Mouse (Mus musculus) gastrocnemius, postnatal 36 days (tissue): ENCODE measurements around the gene Cpa4. TPM values are rescaled to one million over a fixed set of nuclear protein-coding genes. Genes with fewer than 3 reads are reported as not detected.

Source experiments
- DNase-seq, 2 experiments: peaks; one replicate each; pipeline ENCODE4 v3.0.0; 2022
- intact Hi-C: fragments of 180-260 bp; cut with DNase I; formaldehyde crosslinking; loops from one replicate; pipeline ENCODE4 v1.15.1; 2025
- total RNA-seq, 2 experiments: library from RNA; stranded (reverse); gene quantifications; 2 replicates each; pipeline ENCODE4 v1.2.3; 2021

Gene Cpa4
- total RNA-seq, 2 experiments from 2014 or later = not detected

DNA sequence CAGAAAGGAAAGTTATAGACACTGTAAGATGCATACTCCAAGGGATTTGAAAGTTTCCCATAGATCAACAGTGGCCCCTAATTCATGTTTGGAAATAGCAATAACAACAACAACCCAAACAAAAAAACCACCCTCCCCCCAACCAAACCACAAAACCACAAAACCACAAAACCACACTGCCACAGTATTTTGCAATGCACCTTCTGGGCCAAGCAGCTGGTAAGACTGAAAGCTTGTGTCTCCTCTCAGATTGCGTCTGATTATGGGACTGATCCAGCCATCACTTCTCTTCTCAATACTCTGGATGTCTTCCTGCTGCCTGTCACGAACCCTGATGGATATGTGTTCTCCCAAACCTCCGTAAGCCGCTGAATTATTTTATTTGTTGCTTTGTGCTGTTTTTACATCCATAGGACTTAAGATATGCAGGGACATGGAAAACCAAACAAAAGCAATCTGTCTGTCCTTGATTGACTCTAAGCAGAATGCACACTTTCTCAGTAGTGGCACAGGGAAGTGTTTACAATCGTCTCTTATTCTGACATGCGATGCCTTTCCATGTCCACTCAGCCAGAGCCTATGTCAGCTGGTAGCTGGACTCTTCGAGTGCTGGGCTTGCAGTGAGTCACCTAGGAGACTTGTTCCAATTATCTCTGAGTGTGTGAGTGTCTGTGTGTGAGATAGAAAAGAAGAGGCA lies 17.5 kb upstream of the Cpa4 start:
- DNase-seq = no peak
- intact Hi-C loops = no loop called here

DNA sequence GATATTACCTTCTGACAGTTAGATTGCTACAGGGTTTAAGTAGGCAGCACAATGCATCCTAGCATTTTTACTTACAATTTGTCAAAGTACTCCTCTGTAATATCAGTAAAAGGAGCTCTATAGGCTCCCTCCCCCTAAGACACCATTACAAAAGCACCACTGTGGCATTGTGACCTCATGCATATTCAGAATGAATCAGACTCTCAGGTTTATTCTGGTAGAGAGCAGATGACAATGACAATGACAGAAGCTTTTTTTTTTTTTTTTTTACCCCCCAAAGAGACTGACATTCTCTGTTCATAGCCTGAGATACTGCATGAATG lies 17.0 kb upstream of the Cpa4 start:
- intact Hi-C loops = no loop called here
- DNase-seq = no peak

DNA sequence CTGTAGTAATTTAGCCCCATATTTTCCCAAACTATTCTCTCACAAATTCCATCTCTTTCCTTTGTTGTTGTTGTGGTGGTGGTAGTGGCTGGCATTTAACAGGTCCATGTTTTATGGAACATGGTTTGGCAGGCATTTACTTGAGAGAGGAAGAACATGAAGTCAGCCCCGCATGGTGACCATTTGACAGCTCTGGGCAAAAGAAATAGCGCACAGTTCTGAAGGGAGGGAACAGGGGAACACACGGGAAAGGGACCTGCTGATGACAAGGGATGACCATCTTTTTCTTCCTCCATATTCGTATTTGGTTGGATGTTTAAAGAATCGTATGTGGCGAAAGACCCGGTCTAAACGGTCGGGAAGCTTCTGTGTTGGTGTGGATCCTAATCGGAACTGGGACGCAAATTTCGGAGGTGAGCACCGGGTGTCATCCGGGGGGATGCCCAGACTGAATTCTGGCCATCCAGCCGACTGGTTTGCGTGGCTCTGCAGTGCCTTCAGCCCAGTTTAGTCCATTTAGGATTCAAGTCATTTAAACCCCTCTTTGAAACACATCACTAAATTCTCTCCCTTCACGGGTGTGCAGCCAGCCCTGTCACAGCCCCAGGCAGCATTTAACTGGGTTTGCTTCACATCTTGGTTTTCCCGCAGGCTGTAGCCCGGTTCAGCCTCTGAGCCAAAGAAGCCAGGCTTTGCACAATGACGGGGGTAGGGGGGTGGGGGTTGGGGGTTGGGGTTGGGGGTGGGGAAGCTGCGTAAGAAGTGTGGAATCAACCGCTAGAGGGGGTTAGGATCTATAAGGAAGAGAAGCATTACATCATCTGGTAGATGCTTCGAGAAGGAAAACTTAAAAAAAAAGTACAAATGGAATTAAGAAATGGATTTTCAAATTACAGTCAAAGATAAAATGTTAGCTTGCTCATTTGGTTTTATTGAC lies 16.3 kb upstream of the Cpa4 start:
- intact Hi-C loops = no loop called here
- no peak for DNase-seq

DNA sequence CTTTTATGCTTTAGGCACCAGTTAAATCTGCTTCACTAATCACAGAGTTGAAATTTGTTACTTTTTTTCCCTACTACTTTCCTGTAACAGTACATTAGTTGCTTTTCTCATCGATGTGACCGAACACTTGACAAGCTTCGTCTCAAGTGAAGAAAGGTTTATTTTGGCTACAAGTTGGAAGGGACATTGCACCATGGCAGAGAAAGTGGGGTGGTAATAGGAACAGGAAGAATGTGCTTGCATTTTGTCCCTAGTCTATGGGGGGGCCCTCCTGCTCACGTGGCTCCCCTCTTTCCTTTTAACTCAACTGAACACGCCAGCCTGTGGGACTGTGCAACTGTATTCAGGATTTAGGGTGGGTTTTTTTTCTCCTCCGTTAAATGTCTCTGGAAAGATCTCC lies 15.5 kb upstream of the Cpa4 start:
- intact Hi-C loops = no loop called here
- no peak for DNase-seq

DNA sequence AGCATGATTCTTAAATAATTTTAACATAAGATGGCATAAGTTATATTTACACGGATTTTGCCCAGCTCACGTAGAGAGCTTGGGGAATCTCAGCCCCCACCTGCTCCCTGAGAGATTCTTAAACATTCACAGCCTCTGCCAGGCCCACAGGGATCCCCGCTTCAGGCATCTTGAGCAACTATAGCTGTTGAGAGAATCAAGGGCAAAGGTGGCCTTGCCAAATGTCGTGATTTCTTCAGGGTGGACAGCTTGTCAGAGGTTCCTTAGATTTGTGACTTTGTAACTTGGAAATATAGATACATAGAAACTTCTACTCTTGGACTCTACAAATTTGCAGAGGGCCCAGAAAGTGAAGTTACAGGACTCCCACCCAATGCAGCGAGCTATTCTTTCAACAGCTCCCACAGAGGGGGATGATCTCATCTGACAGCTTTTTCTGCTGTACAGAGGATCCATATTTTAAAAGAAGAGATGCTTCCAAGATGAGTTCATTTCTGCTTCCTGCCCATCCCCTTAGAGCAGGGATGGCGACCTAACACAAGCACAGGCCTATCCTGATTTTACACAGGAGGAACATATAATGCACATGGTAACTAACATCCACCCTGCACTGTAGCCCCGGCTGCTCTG lies 14.7 kb upstream of the Cpa4 start:
- no peak for DNase-seq
- intact Hi-C loops = no loop called here

DNA sequence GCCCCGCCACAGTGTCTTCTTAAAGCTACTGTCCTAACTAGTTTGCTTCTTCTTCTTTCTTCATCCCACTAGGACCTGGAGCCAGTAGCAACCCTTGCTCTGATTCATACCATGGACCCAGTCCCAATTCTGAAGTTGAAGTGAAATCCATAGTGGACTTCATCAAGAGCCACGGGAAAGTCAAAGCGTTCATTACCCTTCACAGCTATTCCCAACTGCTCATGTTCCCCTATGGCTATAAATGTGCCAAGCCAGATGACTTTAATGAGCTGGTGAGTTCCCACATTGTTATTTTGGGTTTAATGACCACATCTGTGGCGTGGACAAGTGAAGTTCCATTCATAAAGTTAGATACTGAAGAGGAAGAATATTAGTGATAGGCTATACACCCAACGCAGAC lies 14.1 kb upstream of the Cpa4 start:
- intact Hi-C loops = no loop called here

DNA sequence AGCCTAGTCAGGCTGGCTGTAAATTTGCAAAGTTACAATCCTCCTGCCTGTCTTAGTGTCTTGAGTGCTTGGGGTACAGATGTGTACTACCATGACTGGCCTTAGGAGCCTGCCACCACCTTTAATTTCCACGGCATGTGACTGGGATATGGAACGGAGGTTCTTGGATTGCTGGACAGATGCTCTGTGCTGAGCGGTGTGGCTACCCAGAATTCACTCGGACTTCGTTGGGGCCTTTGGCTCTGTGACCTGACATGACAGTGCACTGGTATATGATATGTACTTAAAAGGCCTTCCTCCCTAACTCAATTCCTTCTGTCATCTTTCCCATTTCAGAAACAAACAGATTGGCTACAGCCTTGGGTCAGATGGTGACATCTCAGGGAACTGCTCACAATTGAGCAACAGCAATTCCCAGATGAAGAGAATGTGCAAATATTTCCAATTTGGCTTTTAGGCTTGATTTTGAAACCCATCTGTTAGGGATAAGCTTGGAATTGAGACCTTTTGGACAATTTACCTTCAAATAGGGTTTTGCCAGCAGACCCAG lies 13.5 kb upstream of the Cpa4 start:
- DNase-seq = no peak
- intact Hi-C loops = no loop called here

More for the DNA sequence above, 14.1 kb upstream of the Cpa4 start:
- DNase-seq = no peak

DNA sequence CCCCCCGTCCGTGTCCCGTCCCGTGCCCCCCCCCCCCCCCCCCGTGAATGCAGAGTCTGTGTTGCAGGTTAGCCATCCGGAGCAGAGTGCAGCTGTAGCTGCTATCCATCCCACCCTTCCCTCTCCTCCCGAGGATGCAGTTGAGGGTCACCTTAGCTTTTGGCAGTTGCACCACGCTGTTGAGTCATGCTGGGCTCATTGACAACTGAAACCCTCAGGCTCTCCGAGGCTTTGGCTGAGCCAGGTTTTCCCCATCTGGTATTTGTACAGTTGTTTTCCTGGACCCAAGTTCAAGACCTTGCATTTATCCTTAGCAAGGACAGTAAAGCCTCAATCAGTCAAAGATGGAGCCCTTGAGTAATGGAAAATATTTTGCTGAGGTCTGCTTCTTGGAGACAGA lies 12.1 kb upstream of the Cpa4 start:
- peak in 1 of 2 experiments; percentile 52 for DNase-seq
- intact Hi-C loops = no loop called here

DNA sequence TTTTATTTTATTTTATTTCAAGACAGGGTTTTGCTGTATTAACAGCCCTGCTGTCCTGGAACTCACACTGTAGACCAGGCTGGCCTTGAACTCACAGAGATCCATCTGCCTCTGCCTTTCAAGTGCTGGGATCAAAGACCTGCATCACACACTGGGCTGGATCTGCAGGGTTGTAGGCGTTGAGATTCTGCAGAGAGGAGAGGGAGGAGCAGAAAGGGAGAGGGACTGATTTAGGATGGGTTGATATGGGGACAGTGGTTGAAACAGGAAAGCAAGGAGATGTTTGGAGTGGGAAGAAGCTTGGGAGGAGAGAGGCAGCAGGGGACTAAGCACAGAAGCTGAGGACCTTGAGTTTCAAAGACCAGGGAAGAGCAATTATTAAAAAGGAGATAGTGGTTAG lies 8.4 kb upstream of the Cpa4 start:
- no peak for DNase-seq
- intact Hi-C loops = no loop called here

DNA sequence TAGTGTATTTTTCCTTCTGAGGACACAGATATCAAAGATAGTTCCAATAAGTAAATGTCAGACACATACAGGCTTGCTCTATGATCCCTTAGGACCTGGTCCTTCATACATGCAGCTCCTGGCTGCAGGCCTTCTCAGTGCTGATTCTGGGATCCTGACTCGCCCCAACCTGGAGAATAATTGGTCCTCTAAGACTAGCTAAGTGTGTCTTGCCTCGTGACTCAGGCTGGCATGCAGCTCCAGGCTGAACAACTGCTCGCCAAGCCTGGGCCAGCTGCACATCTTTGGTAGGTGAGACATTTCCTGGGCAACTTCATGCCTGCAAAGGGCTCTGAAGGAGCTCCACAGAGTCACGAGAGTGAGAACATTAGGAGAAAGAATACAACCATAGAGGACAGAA lies 6.0 kb upstream of the Cpa4 start:
- DNase-seq = no peak

DNA sequence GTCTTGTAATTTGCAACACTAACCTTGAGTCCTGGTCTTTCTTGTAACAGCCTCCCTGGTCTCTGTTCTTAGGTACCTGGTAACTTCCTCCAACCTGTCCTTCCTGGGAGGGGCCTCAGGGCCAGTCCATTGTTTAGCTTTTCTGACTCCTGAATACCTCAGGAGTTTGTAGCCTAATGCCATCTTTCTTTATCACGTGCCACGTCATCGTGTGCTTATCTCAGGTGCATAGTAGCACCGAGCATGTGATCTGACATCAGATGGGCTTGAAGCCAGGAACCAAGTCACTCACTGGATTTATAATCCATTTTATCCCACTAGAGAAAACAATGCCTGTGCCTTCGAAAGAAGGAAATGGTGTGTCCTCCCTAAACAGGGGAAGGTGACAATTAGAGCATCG lies 4.6 kb upstream of the Cpa4 start:
- DNase-seq = no peak
- intact Hi-C loops = no loop called here

More for the DNA sequence above, 6.0 kb upstream of the Cpa4 start:
- intact Hi-C loops = no loop called here

DNA sequence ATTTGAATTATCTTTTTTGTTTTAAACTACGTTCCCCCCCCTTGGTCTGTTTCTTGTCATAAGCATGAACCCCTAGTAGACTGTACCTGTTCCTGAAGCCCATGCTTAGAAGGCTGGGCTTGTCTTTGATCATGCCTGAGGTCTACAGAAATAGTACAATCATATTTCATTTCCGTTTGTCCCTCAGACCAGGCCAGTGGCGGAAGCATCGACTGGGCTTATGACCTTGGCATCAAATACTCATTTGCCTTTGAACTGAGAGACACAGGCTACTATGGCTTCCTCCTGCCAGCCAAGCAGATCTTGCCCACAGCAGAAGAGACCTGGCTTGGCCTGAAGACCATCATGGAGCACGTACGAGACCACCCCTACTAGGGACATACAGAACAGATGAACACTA lies 4.1 kb upstream of the Cpa4 start:
- no peak for DNase-seq
- intact Hi-C loops = no loop called here

DNA sequence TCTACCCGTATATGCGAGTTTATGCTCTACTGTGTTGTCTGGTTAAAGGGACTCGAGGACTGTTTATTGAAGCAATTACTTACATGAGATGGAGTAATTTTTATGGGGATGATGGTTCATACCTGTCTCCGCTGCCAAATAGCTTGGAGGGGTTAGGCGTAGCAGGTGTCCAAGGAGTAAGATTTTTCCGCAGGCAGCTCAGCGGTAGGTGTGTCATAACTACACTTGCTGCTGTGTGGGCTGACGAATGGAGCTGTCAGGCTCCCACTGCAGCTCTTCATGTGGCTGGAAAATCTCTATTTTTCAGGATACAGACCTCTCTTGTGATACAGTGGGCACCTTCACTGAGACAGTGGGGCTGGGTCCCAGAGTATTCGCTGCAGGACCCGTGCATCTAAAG lies 1.2 kb downstream of the Cpa4 start:
- intact Hi-C loops = no loop called here
- no peak for DNase-seq

DNA sequence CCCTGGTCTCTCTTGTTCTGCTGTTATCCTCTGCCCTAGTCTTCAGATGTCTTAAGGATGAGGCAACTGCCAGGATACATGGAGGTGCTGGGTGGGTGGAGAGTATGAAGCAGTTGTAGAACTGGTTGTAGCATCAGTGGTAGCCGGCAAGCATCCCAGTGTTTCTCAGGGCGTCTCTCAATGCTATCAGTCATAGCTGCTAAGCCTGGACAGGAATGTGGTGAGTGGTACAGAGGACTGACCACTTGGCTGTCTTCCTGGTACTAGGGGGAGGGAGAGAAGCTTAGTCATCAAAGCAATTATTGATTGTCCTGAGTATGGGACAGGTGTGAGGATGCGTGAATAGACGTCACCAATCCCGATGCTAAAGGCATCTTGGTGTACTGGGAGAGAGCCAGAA lies 1.8 kb downstream of the Cpa4 start:
- intact Hi-C loops = no loop called here
- no peak for DNase-seq

DNA sequence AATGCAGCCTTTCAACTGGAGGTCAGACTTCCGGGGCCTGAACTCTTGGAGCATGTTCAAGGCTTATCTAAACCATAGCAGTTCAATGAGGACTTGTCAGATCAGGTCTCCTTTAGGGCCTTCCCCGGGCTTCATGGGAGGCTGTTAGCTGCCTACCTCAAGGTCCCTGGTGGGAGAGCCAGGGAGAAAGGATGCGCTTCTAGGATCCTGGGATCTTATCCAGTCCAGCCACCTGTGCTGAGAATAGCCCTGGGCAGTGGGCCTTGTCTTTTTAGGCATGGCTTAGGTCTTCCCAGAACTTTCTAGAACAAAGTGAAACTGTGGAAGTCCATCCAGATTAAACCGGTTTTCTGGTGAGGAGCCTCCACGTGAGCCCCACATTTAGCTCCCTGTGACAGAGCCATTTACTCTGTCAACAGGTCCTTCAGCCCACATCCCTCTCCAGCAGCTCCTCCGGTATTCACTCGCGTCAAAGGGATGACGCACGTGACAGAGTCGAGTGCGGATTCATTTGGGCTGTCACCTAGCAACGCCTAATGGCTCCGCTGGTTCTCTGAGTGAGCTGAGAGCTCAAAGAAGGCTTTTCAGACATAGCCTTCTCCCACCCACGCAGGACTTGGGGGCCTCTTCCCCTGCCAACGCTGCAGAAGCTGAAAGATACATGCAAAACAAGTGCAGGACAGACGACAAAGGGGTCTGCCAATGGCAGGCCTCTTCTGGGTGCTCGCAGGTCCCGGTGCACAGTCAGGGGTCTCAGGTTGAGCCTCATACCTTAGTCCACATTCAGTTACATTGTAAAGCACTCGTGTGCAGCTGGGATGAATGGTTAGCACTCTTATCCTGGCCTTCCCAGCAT lies 4.5 kb downstream of the Cpa4 start:
- intact Hi-C loops = no loop called here
- no peak for DNase-seq

DNA sequence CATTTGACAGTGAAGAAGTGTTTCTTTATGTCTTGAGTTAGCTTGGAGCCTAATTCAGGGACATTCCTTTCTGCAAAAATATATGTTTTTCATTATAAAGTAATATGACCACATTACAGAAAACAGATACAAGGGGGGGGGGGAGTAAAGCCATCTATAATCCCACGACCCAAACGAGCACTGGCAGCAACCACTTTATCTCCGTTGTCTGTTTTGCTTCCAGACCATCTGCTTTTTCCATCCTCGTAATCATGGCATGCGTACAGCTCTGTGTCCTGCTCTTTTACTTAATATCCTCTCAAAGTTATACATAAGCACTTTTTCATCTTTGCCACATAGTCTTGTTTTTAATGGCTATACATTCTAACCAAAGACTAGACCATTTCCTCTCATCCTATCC lies 5.2 kb downstream of the Cpa4 start:
- DNase-seq = no peak
- intact Hi-C loops = no loop called here

DNA sequence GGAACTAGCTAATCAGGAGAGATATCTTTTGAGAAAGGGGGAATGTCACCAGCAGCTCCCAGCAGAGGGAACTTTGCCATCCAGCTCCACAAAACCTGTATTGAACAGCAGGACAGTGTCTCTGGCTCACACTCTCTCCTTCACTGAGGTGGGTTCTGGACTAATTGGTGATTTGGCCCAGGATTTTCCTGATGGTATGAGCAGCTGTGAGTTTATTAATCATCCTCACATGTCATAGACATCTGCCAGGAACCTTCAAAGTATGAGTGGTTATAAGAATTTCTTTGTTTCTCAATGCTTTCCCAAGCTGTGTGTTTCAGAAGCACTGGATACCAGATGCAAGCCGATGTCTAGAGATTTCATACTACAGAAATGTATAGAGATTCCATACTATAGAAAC lies 6.8 kb downstream of the Cpa4 start:
- DNase-seq = no peak
- intact Hi-C loops = no loop called here

DNA sequence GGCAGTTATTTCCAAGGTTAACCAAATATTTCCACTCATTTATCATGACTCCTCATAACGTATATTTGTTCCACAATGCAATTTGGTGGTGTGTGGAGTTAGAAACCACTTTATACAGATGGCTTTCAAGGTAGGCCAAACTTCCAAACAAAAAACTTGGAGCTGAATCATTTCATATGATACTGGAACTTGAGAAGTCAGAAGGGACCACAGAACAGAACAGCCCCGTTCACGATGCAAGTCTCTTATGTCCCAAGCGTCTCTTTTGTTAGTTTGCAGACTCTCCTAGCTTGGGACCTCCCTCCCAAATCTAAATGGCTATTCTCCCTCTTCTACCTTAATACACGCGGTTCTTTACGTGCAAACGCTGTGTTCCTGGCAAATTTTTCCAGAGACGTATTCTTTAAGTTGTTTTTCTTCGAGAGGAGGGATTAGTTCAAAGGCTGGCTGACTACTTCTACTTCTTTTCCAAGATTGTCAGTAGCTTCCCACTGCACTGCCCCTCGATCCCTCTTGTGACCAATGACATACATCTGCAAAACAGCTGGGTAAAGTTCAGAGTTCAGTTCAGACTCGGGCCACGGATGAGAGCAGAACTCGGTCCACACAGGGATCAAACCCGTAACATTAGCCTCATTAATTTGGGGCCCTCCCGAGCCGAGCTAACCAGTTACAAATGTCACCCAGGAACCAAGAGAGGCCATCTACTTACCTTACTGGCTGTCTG lies 8.5 kb downstream of the Cpa4 start:
- intact Hi-C loops = no loop called here
- DNase-seq = no peak

DNA sequence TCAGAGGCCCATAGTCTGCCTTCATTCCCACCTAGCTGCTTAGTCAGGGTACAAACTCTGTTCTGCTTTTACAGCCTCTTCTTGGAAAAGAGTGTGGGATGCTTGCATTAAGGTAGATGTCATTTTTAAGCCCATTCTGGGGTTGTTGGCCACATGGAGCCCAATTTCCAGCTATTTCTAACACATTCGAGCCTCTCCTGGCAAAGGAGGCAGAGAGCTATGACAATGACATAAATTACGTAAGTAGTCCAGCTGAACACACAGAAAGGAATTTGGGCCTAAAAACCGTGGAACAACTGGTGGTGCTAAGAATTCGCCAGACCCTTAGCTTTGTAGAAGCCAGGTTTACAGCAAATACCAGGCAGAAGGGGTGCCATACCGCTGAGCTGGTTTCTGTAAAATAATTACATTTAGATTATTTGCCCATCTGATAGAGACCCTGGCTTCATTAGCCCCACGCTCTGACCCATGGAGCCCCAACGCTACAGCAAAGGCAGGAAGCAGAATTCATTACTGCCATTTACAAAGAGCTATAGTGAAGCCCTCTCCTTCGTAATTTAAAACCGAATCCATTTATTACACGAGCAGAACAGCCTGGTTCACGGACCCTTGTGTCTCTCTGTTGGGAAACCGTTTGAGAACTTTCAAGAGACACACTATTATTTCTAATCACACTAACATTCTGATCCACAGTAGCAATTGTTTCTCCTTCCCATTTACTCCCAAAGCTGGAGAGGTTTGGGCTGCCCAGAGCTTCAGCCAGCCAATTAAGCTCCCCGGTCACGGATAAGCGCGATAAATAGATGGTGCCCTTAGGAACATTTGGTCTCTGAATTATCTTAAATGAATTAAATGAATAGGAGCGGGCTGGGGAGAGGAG lies 12.0 kb downstream of the Cpa4 start:
- no peak for DNase-seq
- intact Hi-C loops = no loop called here
